Mouse (Mus musculus) activated CD4-positive, CD25-positive, alpha-beta regulatory T cell, adult 4 months (primary cell): ENCODE data around the gene Adcy7. TPM values are rescaled to one million over a fixed set of nuclear protein-coding genes. Genes with fewer than 3 reads are reported as not detected.
A peak's percentile ranks its signal among the peaks of the same experiment; 100 is the strongest.

ENCODE experiments used
- ATAC-seq: one replicate; pipeline ENCODE4 v1.8.0; 2017
- polyA plus RNA-seq, 2 experiments: library from polyadenylated mRNA; unstranded; fragments of 100-300 nt; shearing (Covaris generic); gene quantifications; one replicate each; pipeline ENCODE4 v1.2.1; 2017

Adcy7 gene
- polyA plus RNA-seq, 2 experiments from 2014 or later: 71.1 to 90.3 TPM

DNA sequence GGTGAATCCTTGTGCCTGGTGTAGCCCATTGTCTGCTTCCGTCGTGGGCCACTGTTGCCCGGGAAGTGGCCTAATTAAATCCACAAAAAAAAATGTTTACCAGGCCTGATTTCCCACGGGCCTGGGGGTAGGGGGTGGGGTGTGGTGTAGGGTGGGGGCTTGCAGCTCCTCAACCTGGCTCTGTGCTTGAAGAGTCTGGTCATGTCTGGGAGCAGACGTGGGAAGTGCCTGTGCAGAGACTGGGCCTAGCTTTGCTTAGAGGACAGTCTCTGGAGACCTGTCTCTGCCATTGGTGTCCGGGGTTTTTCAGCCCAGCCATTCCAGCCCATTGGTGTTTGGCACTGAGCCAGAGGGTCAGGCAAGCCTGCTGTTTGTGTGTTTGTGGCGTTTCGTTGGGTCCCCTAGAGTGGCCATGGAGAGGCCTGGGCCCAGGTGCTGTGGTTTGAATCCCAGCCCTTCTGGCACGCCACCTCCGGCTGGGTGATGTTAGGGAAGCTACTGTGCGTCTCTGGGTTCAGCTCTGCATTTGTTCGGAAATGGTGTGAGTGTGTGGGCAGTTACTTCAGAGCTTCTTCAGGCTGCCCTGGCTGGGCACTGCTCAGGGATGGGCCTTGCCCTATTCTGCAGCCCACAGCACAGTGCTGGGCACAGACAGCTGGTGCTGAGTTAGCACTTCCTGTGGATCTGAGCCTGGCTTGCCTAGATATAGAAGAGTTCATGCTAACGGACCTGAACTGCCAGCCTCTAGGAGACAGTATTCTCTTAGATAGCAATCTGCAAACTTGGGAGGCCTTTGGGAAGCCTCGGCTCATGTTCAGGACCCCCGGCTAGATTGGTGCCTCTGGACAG, 29.6 kb downstream of the Adcy7 start:
- ATAC-seq: no peak

DNA sequence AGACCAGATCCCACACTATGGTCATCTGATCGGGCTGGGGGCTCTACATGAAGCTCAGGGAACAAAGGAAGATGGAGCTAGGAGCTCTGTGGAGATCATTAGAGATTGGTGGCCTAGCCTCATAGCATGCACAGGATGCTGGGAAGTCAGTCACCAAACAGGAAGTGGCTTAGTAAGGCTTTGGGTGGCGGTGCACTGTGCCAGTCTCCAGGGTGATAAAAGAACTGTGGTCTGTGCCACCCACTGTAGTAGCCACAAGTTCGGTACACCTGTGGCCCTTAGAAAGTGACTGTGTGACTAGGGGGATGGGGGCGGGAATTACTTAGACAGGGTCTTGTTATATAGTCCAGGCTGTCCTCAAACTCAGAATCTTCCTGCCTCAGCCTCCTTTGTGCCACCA, 33.6 kb downstream of the Adcy7 start:
- ATAC-seq: peak; percentile 96

DNA sequence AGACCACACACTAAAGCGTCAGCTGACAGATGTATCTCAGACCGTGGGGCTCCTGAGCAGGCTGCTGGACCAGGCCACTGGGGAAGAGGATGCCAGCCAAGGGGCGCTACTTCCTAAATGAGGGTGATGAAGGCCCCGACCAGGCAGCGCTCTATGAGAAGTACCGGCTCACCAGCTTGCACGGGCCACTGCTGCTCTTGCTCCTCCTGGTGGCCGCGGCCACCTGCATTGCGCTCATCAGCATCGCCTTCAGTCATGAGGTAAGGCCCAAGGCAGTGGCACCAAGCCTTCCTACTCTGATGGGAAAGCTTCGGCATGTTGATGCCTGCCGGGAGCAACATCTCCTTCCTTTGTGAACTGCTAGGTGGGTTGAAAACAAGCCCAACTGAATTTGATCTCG, 34.3 kb downstream of the Adcy7 start:
- ATAC-seq: no peak

DNA sequence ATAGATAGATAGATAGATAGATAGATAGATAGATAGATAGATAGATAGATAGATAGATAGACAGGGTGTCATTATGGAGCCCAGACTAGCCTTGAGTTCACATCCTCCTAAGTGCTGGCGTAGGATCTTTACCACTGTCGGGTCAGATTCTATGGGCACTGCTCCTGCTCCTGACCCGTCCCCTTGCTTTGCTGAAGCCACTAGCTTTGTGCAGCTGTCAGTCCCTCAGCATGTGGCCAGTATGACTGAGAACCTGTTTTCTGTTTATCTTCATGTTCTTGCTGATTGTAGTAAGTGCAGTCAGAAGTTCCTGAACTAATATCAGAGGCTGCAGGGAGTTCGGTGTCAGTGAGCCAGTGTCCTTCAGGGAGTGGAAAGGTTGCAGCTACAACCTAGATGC, 35.5 kb downstream of the Adcy7 start:
- no peak for ATAC-seq

DNA sequence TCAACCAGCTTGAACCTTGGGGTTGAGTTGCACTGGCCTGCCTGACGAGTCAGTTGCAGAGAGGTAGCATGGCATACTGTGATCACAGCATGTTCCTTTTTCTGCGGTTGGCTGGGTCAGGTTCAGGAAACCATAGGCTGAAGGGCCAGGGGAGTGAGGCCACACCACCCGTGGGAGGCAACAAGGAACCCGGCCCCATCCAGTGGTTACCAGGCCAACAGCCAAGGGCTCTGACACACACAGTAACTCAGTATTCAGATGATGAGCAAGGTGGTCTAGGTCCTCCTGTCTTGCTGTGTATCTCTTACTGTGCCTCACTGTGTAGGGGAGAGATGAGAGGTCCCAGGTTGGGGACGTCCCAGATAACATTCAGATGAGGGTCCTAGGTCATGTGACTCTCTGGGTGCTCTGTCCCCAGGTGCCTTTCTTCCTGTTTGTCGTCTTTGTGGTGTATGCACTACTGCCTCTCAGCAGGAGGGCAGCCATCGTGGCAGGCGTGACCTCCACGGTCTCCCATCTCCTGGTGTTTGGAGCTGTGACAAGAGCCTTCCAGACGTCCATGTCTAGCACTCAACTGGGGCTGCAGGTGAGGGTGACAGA, 37.2 kb downstream of the Adcy7 start:
- ATAC-seq: no peak

DNA sequence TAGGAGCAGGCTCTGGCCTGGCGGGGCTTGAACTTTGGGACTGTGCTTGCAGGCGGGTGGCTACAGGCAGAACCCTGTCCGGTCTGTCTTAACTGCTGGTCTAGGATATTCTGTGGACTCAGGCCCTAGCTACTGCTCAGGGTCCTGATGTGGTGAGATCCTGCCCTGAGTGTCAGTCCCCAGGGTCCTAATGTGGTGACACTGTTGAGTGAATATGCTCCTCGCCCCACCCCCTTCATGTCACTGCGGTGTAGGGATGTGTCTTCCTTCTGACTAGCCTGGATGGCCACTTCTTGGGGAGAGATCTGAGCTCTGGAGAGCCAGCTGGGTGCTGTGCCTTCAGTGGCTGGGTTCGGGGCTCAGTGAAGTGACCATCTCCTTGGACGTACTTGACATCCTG, 37.7 kb downstream of the Adcy7 start:
- no peak for ATAC-seq

DNA sequence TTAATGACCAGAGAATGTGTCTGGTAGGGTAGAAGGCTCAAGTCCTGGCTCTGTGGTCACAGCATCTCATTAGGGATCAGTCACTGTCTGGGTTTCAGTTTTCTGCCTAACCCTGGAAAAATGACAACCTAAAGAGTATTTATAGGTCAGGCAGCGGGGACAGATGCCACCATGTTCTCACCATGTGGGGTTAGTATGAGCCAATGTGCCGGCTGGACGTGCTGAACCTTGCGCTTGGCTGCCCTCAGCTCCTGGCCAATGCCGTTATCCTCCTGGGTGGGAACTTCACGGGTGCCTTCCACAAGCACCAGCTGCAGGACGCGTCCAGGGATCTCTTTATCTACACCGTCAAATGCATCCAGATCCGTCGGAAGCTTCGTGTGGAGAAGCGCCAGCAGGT, 38.1 kb downstream of the Adcy7 start:
- ATAC-seq: no peak

DNA sequence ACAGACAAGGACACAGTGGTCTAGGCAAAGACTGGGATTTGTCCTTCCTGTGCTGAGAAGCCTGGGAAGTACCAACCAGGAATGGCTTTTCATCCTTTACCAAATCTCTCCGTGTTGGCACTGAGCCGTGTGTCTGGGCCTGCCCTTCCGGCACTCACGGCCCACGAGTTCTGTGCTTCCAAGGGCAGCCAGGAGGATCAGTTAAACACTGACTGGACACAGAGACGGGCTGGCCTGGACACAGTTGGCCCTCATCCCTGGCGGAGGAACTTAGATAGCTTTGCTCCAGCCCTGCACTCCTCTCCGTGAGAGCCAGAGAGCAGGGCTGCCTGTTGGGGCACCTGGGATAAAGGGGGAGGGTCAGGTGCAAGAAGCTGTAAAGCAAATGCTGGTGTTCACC, 40.8 kb downstream of the Adcy7 start:
- no peak for ATAC-seq

DNA sequence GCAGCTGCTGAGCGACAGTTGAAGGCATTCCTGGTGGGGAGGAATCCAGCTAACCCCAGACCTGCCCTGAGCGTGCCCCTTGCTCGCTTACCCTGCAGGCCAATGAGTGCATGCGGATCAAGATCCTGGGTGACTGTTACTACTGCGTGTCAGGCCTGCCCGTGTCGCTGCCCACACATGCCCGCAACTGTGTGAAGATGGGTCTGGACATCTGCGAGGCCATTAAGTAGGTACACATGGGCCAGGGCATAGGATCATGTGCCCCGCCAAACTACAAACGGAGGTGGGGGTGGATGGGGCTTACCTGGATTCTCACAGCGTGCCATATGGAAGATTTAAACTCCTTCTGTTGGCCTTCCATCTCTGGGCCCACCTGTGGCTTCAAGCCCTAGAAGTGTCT, 41.8 kb downstream of the Adcy7 start:
- ATAC-seq: no peak

DNA sequence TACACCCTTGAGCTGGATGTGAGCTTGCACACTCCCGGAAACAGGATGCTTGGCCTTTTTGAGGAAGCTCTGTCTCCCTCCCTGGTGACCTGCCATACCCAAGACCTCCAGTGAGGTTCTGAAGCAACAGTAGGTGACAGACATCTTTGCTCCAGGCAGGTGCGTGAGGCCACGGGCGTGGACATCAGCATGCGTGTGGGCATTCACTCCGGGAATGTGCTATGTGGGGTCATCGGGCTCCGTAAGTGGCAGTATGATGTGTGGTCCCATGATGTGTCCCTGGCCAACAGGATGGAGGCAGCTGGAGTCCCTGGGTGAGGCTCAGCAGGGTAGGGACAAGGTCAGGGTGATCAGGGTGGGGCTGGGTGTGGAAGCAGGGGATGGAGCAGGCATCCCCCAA, 43.1 kb downstream of the Adcy7 start:
- no peak for ATAC-seq

DNA sequence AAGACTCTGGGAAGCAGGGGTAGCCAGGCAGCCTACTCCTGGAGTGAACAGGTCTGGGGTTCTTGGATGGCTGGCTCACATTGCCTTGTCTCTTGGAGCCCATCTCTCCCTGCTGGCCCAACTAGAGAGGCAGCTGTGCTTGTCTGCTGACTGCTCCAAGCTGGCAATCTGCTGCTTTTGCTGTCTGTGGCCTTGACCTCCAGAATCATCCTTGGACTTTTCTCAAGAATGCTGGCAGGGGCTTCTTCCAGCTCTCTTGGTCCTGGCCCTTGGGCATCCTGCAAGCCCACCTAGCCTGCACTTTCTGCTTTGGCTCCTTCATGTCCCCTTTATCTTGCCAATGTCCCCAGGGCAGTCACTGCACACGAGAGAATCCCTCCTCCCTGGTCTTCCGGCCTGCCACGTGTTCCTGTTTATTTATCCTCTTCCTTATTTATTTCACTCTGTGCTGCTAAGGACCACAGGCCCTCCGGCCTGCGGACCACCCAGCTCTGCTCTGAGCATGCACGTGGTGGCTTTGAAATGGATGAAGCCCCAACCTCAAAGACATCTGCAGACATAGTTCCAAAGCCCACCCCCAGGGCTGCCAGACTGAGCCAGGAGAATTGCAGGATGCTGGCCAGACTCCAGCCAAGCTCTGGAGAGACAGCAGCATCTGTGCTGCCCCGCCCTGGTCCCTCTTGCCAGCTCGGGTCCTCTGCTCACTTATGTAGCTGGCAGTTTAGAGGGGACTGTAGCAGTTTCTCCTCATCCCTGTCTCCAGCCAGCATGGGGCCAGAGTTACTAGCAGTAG, 44.1 kb downstream of the Adcy7 start:
- no peak for ATAC-seq

DNA sequence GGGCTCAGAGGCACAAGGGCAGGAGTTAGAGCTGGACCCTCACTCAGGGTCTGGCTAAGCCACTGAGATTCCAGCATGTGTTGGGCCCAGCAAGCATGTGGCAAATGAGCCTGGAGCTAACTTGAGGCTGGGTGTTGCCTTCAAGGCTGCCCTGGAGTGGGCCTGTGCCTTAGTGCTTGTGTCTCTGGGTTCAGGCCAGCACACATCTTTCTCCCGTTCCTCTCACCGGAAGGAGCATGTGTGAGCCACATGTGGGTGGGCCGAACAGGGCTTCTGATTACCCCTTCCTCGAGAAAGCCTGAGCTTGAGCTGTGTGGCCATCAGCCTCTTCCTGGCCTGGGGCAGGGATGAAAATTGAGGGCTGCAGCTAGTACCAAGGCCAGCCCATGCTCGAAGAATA, 45.1 kb downstream of the Adcy7 start:
- ATAC-seq: no peak

DNA sequence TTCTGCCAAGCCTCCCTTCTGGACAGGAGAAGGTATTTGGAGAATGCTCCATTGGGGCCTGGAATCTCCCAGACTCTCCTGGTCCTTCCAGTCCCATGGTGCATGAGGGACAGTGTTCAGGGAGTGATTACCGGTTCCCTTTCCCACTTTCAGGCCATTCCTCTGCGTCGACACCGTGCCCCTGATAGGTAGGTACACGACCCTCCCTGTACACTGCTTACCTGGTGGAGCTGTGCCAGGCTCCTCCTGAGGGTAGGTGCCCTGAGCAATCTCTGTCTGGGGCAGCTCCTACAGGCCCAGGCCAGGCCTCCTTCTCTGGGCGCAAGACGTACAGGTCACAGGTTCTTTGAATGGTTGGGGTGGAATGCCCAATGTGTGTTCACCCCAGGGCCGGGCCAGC, 45.9 kb downstream of the Adcy7 start:
- no peak for ATAC-seq

DNA sequence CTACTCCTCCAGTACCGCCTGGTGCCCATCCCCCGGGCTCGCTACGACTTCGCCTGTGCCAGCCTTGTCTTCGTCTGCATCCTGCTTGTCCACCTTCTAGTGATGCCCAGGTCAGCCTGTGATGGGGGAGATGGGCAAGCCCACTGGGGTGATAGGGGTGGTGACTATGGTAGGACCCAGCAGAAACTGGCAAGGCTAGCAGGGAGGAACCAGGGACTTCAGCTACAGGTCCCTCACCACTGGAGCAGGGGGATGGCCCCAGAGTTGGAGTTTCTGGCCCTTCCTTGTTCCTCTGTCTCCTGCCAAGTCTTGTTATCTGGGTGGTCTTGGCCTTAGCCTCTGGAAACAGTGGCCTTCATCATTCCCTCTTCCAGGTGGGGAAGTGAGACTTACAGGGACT, 47.9 kb downstream of the Adcy7 start:
- ATAC-seq: no peak

DNA sequence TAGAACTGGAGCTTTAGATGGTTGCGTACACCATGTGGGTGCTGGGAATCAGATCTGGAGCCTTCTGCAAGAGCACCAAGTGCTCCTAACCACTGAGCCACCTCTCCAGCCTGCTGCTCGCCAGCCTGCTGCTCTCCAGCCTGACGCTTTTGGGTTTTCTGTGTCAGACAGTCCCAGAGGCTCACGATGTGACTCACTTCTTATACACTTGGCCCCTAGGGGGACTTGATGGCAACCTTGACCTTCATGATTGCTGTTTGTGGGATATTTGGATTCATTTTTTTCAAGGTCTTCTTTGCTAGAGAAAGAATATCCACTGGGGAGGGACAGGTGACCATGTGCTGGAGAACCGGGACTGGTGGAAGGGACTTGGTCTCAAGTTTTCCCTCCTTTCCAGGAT, 49.2 kb downstream of the Adcy7 start:
- no peak for ATAC-seq

DNA sequence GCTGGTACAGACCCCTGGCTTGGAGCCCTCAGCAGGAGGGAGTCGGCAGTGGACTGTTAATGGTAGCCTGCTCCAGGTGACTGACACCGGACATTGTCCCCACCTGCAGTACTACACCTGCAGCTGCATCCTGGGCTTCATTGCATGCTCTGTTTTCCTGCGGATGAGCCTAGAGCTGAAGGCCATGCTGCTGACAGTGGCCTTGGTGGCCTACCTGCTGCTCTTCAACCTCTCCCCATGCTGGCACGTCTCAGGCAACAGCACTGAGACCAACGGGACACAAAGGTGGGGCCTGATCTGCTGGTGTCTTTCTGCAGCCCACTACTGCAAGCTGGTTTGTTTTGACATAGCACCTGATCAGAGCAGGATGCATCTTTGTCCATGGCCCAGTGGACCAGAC, 51.3 kb downstream of the Adcy7 start:
- ATAC-seq: no peak

DNA sequence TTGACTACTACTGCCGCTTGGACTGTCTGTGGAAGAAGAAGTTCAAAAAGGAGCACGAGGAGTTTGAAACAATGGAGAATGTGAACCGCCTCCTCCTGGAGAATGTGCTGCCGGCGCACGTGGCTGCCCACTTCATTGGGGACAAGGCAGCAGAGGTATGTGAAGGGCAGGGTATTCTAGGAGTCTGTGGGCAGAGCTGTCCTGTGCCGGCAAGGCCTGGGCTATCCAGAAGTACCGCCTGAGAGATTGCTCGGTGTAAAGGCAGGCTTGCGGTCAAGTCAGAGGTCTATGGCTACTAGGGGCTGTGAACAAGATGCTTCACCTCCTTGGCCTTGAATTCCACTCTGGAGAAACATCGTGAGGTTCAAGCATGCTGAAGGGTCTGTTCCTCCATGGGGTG, 52.6 kb downstream of the Adcy7 start:
- no peak for ATAC-seq

DNA sequence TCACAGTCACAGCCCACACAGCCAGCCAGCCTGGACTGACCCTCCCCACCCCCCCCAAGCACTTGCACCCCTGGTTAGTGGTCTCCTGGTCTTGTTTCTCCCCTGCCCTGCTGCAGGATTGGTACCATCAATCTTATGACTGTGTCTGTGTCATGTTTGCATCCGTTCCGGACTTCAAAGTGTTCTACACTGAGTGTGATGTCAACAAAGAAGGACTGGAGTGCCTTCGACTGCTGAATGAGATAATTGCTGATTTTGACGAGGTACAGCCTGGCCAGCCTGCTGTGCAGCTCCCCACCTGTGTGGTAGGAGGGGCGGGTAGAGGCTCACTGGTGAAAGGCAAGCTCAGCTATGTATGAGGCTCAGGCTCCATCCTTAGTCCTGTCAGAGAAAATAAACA, 53.0 kb downstream of the Adcy7 start:
- no peak for ATAC-seq

DNA sequence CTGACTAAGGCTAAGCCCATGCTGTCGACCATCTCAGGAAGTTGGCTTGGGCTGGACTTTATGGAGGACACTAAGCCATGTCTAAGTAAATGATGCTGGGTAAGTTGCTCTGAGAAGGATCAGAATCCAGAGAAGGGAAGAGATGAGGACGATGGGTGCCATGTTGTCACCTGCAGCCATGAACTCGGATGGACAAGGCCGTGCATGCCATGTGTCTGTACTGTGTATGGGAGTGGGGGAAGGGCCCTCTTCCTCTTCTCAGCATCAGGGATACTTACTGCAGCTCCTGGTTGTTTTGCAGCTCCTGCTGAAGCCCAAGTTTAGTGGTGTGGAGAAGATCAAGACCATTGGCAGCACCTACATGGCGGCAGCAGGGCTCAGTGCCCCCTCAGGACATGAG, 53.6 kb downstream of the Adcy7 start:
- no peak for ATAC-seq

DNA sequence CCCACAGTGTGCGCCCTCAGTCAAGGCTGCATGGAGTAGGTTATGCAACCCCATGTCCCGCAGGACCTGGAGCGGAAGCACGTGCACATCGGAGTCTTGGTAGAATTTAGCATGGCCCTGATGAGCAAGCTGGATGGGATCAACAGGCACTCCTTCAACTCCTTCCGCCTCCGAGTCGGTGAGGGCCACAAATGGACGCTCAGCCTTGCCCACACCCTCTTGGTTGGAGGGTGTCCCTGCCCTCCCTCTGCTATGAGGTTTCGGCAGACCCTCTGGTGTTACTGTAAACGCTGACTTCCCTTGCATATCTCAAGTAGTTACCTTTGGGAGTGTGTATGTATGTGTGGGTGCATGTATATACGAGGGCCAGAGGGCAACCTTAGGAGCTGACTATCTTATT, 54.1 kb downstream of the Adcy7 start:
- no peak for ATAC-seq

DNA sequence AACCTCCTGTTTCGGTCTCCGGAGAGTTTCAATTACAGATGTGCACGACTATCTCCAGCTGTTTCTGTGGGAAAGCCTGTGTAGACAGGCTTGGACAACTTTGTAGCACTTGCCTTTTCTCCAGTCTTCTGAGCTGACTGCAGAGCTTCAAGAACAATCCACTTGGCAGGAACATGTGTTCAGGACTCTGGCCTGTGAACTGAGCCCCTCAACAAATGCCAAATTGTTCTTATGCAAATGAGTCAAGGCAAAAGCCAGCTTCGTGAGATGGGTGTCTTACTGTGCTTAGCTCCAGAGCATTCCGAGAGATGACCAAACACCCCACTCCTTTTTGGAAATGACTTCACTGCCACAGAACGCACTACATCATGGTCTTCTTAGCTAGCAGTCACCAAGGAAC, 56.5 kb downstream of the Adcy7 start:
- ATAC-seq: no peak

DNA sequence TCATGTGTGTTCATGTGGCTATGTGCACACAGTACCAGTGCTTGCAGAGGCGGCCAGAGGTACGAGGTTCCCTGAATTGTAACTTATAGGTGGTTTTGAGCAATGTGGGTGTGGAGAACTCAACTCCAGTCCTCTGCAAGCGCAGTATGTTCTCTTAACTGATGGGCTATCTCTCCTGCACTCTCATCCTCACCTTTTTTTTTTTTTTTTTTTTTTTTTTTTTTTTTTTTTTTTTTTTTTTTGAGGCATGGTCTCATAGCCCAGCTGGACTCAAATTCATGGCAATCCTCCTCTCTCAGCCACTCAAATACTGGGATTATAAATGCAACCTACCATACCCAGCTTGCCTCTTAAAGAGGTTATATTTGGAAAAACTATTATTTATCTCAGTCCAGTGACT, 58.6 kb downstream of the Adcy7 start:
- no peak for ATAC-seq

DNA sequence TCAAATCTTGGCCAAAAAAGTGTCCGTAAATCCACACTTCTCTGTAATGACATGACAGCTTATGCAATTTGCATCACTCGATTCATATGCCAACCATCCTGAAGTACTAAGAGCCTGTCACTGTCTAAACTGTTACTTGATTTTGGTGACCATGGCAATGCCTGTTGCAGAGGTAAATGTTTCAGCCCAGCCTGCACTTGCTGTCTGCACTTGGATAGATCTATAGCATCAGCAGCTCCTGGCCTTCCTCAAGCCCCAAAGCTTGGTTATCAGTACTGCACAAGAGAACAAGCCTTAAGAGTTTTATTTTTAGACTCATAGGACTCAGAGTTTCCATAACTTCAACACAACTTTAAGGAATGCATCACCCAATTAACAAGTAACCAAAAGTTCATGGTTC, 62.2 kb downstream of the Adcy7 start:
- no peak for ATAC-seq

DNA sequence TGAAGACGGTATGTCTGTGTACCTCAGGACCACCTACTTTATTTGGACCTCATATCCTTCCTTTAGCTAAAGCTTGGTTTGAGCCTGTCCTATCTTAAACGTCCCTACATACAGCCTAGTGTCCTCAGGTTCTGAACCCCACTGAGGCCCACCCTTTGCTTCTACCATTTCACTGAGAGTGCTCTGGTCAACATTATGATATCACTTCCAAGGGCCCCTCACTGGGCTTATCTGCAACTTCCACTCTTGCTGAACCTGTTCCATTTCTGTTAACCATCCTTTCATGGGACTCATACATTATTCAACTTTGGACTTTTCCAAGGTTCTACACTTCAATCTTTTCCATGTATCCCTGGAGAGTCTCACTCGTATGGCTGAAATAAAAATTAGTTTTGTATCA, 62.8 kb downstream of the Adcy7 start:
- no peak for ATAC-seq
